Mouse (Mus musculus): Measurements from ENCODE around the gene Sod2.

GRCm38 (mm10) chr17:12994069-12994468, 12.6 kb upstream of the Sod2 start, which contains the start of gene Wtap:
- no peak for TF ChIP-seq CTCF (IDR thresholded peaks at IDR 0.05)
- TF ChIP-seq POLR2A (IDR thresholded peaks at IDR 0.05; ENCODE audit: insufficient read depth, low read depth, low read length) = no peak
